Mouse (Mus musculus): ENCODE data around the gene Nmnat2. TPM values are rescaled to one million over a fixed set of nuclear protein-coding genes. Genes with fewer than 3 reads are reported as not detected.

Nmnat2 gene
- polyA plus RNA-seq, 1 experiment from 2014 or later: 0.58 TPM

DNA sequence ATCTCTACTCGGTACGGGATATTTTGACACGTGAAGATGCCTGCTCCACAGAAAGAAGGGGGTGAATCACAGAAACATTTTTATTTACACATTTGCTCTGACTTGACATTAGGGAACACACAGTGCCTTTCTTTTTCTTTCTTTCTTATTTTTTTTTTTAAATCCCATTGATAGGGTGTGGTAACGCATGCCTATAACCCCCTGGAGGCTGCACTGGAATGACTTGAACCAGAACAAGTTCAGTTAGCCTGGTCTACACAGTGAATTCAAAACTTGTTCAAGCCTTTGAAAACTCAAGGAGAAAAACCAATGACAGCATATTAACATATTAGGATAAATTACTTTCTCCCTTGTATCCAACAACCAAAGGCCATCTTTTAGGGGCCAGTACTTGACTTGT lies 204.3 kb downstream of the Nmnat2 start:
- Histone ChIP-seq H3K4me2 (ENCODE audit: low read length) (no peak overlapping the region), H3K27ac (no peak overlapping the region), H3K9ac (ENCODE audit: low read depth, low read length) (no peak overlapping the region), H3K4me3 (replicated peaks; ENCODE audit: low read depth, low read length) (no peak overlapping the region), H3K9me3 (replicated peaks; ENCODE audit: low read length) (no peaks in the 10 kb centered on the region), H3K4me1 (replicated peaks; ENCODE audit: insufficient read depth, low read length) (no peaks in the 10 kb centered on the region), H3K36me3 (ENCODE audit: insufficient read depth, low read length) (no peaks in the 10 kb centered on the region), H3K27me3 (ENCODE audit: insufficient read depth, low read length) (no peaks in the 10 kb centered on the region)
- 87% methylated on average over 4 of the region's 4 CpGs for WGBS
- no peak for TF ChIP-seq CTCF (IDR thresholded peaks at IDR 0.05; ENCODE audit: low read depth)
- DNase-seq (ENCODE audit: low spot score) (no peak), ATAC-seq (replicated peaks; ENCODE audit: low FRiP score, low read depth) (no peak)

DNA sequence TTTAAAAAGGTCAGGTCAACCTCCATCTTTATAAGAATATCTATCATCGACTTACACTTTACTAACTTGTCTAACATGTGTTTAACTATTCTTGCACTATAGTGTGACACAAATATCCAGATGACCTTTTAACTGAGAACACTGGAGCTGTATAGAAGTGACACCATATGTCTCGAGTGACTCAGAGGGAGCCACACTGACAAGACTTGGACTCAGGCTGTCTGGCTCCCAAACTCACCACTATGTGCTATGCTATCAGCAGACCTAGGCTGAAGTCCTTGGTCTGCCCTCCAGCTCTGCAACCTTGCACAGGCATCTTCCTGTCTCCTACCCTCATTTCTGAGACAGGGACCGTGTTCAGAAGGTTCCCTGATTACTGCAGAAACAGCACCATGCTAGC lies 209.0 kb downstream of the Nmnat2 start:
- H3K9ac ChIP-seq (ENCODE audit: low read depth, low read length): no peak overlapping the region
- no peak overlapping the region for H3K4me2 ChIP-seq (ENCODE audit: low read length)
- no peak overlapping the region for H3K4me3 ChIP-seq (replicated peaks; ENCODE audit: low read depth, low read length)
- no peak for DNase-seq (ENCODE audit: low spot score)
- H3K4me1 ChIP-seq (replicated peaks; ENCODE audit: insufficient read depth, low read length): no peaks in the 10 kb centered on the region
- H3K9me3 ChIP-seq (replicated peaks; ENCODE audit: low read length): no peaks in the 10 kb centered on the region
- ATAC-seq (replicated peaks; ENCODE audit: low FRiP score, low read depth): no peak
- no peak overlapping the region for H3K27ac ChIP-seq
- H3K27me3 ChIP-seq (ENCODE audit: insufficient read depth, low read length): no peaks in the 10 kb centered on the region
- WGBS: 68% methylated on average over 3 of the region's 3 CpGs
- H3K36me3 ChIP-seq (ENCODE audit: insufficient read depth, low read length): no peaks in the 10 kb centered on the region
- no peak for TF ChIP-seq CTCF (IDR thresholded peaks at IDR 0.05; ENCODE audit: low read depth)

DNA sequence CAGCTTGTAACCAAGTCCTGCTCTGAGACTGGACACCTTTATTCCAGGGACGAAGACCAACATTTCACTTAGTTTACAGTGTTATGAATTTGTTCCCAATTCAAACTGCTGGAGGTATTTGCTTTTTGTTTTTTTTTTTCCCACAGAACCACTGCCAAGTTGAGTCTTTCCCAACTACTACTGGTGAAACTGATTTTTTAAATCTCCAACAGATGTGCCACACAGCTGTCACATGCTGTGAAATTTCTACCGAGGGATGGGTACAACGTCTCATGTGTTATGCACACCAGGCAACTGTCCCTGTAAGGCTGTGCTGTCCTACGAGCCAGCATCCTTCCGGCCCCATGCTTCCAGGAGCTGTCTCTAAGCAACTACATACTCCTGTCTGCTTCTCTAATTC lies 213.5 kb downstream of the Nmnat2 start:
- Histone ChIP-seq H3K9me3 (replicated peaks; ENCODE audit: low read length) (no peaks in the 10 kb centered on the region), H3K4me2 (ENCODE audit: low read length) (no peak overlapping the region), H3K27me3 (ENCODE audit: insufficient read depth, low read length) (no peaks in the 10 kb centered on the region), H3K9ac (ENCODE audit: low read depth, low read length) (no peak overlapping the region), H3K36me3 (ENCODE audit: insufficient read depth, low read length) (no peaks in the 10 kb centered on the region), H3K27ac (no peak overlapping the region), H3K4me1 (replicated peaks; ENCODE audit: insufficient read depth, low read length) (peaks cover 17% of the 10 kb centered on the region), H3K4me3 (replicated peaks; ENCODE audit: low read depth, low read length) (no peak overlapping the region)
- WGBS: 85% methylated on average over 5 of the region's 5 CpGs
- no peak for TF ChIP-seq CTCF (IDR thresholded peaks at IDR 0.05; ENCODE audit: low read depth)
- no peak for DNase-seq (ENCODE audit: low spot score)
- ATAC-seq (replicated peaks; ENCODE audit: low FRiP score, low read depth): no peak

Other genes starting within 250 kb of the Nmnat2 start
- gene Apobec4, start 204.4 kb upstream of the Nmnat2 start, polyA plus RNA-seq (2015; fragmentation: Nextera tagmentation; extraction: Ambion mirVana): not detected in 2 replicates
- gene Rgl1, start 188.6 kb upstream of the Nmnat2 start, polyA plus RNA-seq (2015; fragmentation: Nextera tagmentation; extraction: Ambion mirVana): 59.4 and 60.9 TPM in 2 replicates
- 294 and 307 TPM in 2 replicates for gene Arpc5, start 188.5 kb upstream of the Nmnat2 start, polyA plus RNA-seq (2015; fragmentation: Nextera tagmentation; extraction: Ambion mirVana)
- gene Ncf2, start 154.8 kb upstream of the Nmnat2 start, polyA plus RNA-seq (2015; fragmentation: Nextera tagmentation; extraction: Ambion mirVana): 7.3 and 8.3 TPM in 2 replicates
- gene Smg7, start 52.3 kb upstream of the Nmnat2 start, polyA plus RNA-seq (2015; fragmentation: Nextera tagmentation; extraction: Ambion mirVana): 23.0 and 23.1 TPM in 2 replicates
- gene Lamc2, start 231.5 kb downstream of the Nmnat2 start, polyA plus RNA-seq (2015; fragmentation: Nextera tagmentation; extraction: Ambion mirVana): 47.7 and 51.4 TPM in 2 replicates